Comparison of ENCODE assay signal across 20 mouse cellular contexts in the genomic region with DNA sequence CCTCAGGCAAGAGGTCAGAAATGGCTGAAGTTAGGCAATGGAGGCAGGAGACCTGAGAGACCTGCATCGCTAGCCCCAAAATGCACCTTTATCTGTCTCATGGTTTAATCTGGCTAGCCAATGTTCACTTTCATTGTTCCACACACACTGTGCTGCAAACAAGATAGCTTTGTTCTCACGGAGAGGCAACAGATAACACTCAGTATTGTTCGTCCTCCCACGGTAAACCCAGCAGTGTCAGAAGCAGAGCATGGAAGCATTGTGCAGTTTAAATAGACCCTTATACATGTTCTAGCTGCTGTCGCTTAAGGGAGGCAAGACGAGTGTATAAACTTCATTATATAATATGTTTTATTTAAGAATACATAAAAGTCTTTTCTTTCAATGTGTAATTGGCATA.
"Had no signal": no experiment of that assay in that cellular context is flagged by ENCODE, and none has a peak within 500 bp of the region (broad histone marks: within the 10 kb centered on the region; RNA-seq: fewer than 3 reads in every experiment).

No protein-coding gene starts in this region.

- H3K4me2 ChIP-seq: liver, embryonic 13.5 days; liver, embryonic 15.5 days; lung, embryonic 15.5 days; midbrain, embryonic 12.5 days; neural tube, embryonic 13.5 days; neural tube, embryonic 15.5 days had no signal

- H3K36me3 ChIP-seq: liver, embryonic 13.5 days; liver, embryonic 15.5 days; lung, embryonic 15.5 days; midbrain, embryonic 12.5 days; neural tube, embryonic 13.5 days; neural tube, embryonic 15.5 days had no signal

- DNase-seq: liver, embryonic 13.5 days; liver, postnatal 0 days; lung, adult 2 months; lung, postnatal 14 days; lung, postnatal 36 days; midbrain, embryonic 14.5 days; right cerebral cortex, postnatal 14 days; spleen, adult 18-20 months; thymus, postnatal 14 days; thymus, postnatal 36 days had no signal

- ATAC-seq: liver, postnatal 0 days; lung, postnatal 0 days; midbrain, embryonic 16.5 days had no signal

- H3K27ac ChIP-seq: liver, embryonic 13.5 days; liver, embryonic 15.5 days; lung, embryonic 15.5 days; macrophage; midbrain, embryonic 12.5 days; neural tube, embryonic 13.5 days; neural tube, embryonic 15.5 days had no signal

- H3K27me3 ChIP-seq: liver, embryonic 13.5 days; liver, embryonic 15.5 days; lung, embryonic 15.5 days; megakaryocyte, embryonic 14.5 days; midbrain, embryonic 12.5 days; neural tube, embryonic 13.5 days; neural tube, embryonic 15.5 days had no signal

- H3K4me3 ChIP-seq: liver, embryonic 13.5 days; liver, embryonic 15.5 days; lung, embryonic 15.5 days; megakaryocyte, embryonic 14.5 days; midbrain, embryonic 12.5 days; myocyte; neural tube, embryonic 13.5 days; neural tube, embryonic 15.5 days had no signal

- H3K9ac ChIP-seq: liver, embryonic 13.5 days; liver, embryonic 15.5 days; liver, postnatal 0 days; lung, embryonic 15.5 days; midbrain, embryonic 12.5 days; neural tube, embryonic 13.5 days; neural tube, embryonic 15.5 days had no signal

- H3K4me1 ChIP-seq: liver, embryonic 13.5 days; liver, embryonic 15.5 days; lung, embryonic 15.5 days; megakaryocyte, embryonic 14.5 days; midbrain, embryonic 12.5 days; neural tube, embryonic 15.5 days had no signal

- H3K9me3 ChIP-seq: liver, embryonic 13.5 days; liver, embryonic 15.5 days; lung, embryonic 15.5 days; megakaryocyte, embryonic 14.5 days; midbrain, embryonic 12.5 days; neural tube, embryonic 13.5 days; neural tube, embryonic 15.5 days had no signal
